Mouse (Mus musculus): Measurements from ENCODE around the gene Syvn1.

GRCm38 (mm10) chr19:6018142-6019089, 28.0 kb upstream of the Syvn1 start:
- TF ChIP-seq CTCF (IDR thresholded peaks at IDR 0.05; ENCODE audit: borderline replicate concordance, insufficient read depth, low read length) = peak; percentile 78
- TF ChIP-seq POLR2A (IDR thresholded peaks at IDR 0.05; ENCODE audit: low read depth, low read length) = no peak
